Mouse (Mus musculus) liver, embryonic 14.5 days (tissue): Measurements from ENCODE around the gene Tatdn3. TPM values are rescaled to one million over a fixed set of nuclear protein-coding genes. Genes with fewer than 3 reads are reported as not detected.

Source experiments
- ATAC-seq: fragments of 200-750 bp; cut with Nextera tagmentation; 2 replicates; pipeline ENCODE4 v1.8.0; 2017; ENCODE audit warnings: moderate number of reproducible peaks, mild to moderate bottlenecking, moderate library complexity; ENCODE audit not compliant: insufficient read depth
- DNase-seq, 3 experiments: peaks; one replicate each; pipeline ENCODE4 v3.0.0-alpha.2; 2012 to 2013; ENCODE audit warnings: low read depth in 3 of 3, low spot score in 3 of 3
- H3K27ac ChIP-seq: fragments of 300-500 bp; sonication (generic); 2 replicates; pipeline ENCODE4 v1.5.1; 2014; ENCODE audit warnings: moderate library complexity, mild to moderate bottlenecking, control low read depth, inconsistent platforms
- H3K27me3 ChIP-seq: fragments of 300-500 bp; sonication (generic); 2 replicates; pipeline ENCODE4 v1.6.1; 2014; ENCODE audit warnings: mild to moderate bottlenecking, low read length, moderate library complexity; ENCODE audit not compliant: control insufficient read depth, insufficient read depth
- H3K36me3 ChIP-seq: fragments of 300-500 bp; sonication (generic); replicated peaks from 2 replicates; pipeline ENCODE4 v1.6.1; 2014; ENCODE audit warnings: low read depth; ENCODE audit not compliant: control insufficient read depth, insufficient read depth
- H3K4me1 ChIP-seq, 2 experiments: fragments of 200-500 bp in 1 of 2; fragments of 300-500 bp in 1 of 2; sonication (generic) in 1 of 2; replicated peaks; 2 replicates each; pipeline ENCODE4 v1.6.1; 2012 to 2014; ENCODE audit warnings: antibody characterized with exemption in 1 of 2, inconsistent platforms in 1 of 2, low read length in 1 of 2; ENCODE audit not compliant: control insufficient read depth in 2 of 2, insufficient read depth in 2 of 2
- H3K4me2 ChIP-seq: fragments of 300-500 bp; sonication (generic); 2 replicates; pipeline ENCODE4 v1.6.1; 2014; ENCODE audit warnings: low read depth, mild to moderate bottlenecking, control low read depth, moderate library complexity
- H3K4me3 ChIP-seq, 2 experiments: fragments of 200-500 bp in 1 of 2; fragments of 300-500 bp in 1 of 2; sonication (generic) in 1 of 2; 2 replicates each; pipeline ENCODE4 v1.5.1; 2012 to 2014; ENCODE audit warnings: low read depth in 2 of 2, low read length in 2 of 2, mild to moderate bottlenecking in 2 of 2, control low read depth in 1 of 2, inconsistent platforms in 1 of 2, moderate library complexity in 1 of 2; ENCODE audit not compliant: insufficient read depth in 1 of 2
- H3K9ac ChIP-seq: fragments of 300-500 bp; sonication (generic); replicated peaks from 2 replicates; pipeline ENCODE4 v1.6.1; 2014; ENCODE audit warnings: mild to moderate bottlenecking, control low read depth, moderate library complexity
- H3K9me3 ChIP-seq: fragments of 300-500 bp; sonication (generic); 2 replicates; pipeline ENCODE4 v1.6.1; 2016; ENCODE audit warnings: low read length, mixed read lengths; ENCODE audit not compliant: control insufficient read depth
- CTCF ChIP-seq: IDR thresholded peaks from 2 replicates; pipeline ENCODE4 v1.5.1; 2016; ENCODE audit warnings: antibody characterized with exemption, low read depth, control low read depth
- EP300 ChIP-seq: IDR thresholded peaks from 2 replicates; pipeline ENCODE4 v1.6.1; 2016; ENCODE audit warnings: antibody characterized with exemption, low read depth
- WGBS: fragments of 180-500 bp; shearing (Covaris S2); extraction: QIAGEN DNeasy Blood & Tissue Kit; methylation state at CpG from one replicate; pipeline ENCODE4 v1.1.7; 2014; ENCODE audit not compliant: insufficient replicate concordance; 5-methylcytosine and 5-hydroxymethylcytosine counted together
- polyA plus RNA-seq, 2 experiments: library from polyadenylated mRNA; depleted of rRNA in 1 of 2; stranded (reverse) in 1 of 2; unstranded in 1 of 2; fragments of >200 nt; fragmentation: Nextera tagmentation in 1 of 2; extraction: Ambion mirVana in 1 of 2; gene quantifications; 2 replicates each; pipeline versions ENCODE4 v1.2.1 to v1.2.3; 2012 to 2014

The Tatdn3 gene
- polyA plus RNA-seq, 2 experiments = 6.5 to 8.5 TPM

DNA sequence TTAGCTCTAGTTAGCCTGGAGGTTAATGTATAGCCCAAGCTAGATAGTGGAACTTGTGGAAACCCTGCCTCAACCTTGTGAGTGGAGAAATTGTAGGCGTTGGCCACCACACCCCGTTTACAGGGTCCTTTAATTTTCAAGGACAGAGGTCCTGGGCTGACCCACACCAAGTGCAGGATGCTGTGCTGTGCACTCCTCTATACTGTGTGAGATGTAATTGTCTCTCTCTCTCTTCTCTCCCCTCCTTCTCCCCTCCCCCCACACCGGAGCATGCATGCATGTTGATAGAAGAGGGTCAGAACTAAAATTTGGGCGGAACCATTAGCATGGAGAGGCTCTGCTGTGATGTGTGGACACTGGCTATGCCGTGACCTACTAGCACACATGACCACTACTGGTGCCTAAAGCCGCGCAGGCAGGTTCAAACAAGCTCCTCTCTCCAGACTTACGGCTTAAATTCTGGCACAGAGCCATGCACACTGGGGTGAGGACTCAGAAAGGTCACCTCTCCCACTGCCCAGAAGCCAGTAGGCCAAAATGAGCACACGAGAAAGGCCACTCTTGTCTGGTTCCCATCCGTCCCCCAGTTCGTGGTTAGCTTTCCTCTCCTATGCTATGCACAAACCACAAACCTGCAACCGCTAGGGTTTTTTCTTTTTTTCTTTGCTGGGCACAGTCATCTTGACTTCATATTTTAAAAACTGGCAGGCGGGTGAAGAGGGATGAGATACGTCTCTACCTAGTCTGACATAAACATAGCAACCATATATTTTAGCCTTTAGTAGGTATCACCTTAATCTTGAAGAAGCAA is 34.3 kb upstream of the Tatdn3 start:
- Histone ChIP-seq H3K27ac (no peak overlapping the region), H3K36me3 (no peaks in the 10 kb centered on the region), H3K9me3 (no peaks in the 10 kb centered on the region), H3K27me3 (peaks cover 44% of the 10 kb centered on the region), H3K9ac (no peak overlapping the region), H3K4me3 (no peak overlapping the region), H3K4me1 (no peaks in the 10 kb centered on the region), H3K4me2 (no peak overlapping the region)
- TF ChIP-seq EP300 = no peak
- TF ChIP-seq CTCF = no peak
- 30% methylated on average over 14 of the region's 14 CpGs for WGBS
- ATAC-seq (no peak), DNase-seq (no peak)

DNA sequence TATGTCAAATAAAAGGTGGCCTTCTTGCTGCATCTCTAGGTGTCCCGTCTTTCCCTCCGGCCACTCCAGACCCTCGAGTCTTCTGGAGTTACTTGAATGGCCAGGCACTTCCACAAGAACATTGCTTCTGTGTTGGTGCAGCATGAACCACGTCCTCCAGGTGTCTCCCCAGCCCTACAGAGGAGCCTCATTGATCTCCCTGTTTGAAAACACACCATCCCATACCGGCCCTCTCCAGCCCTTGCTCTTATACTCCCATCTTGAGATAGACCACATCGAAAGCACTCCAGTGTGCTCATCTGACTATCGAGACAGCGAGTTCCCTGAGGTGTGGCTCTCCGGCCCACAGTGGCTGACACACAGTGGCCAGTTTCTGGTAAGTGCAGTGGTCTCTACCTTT is 32.3 kb upstream of the Tatdn3 start:
- TF ChIP-seq CTCF (peak; percentile 45), EP300 (no peak)
- Histone ChIP-seq H3K27me3 (peaks cover 35% of the 10 kb centered on the region), H3K4me1 (no peaks in the 10 kb centered on the region), H3K27ac (no peak overlapping the region), H3K36me3 (no peaks in the 10 kb centered on the region), H3K9ac (no peak overlapping the region), H3K4me2 (no peak overlapping the region), H3K4me3 (no peak overlapping the region), H3K9me3 (no peaks in the 10 kb centered on the region)
- DNase-seq = no peak
- ATAC-seq = no peak
- WGBS = 46% methylated on average over 9 of the region's 9 CpGs

GRCm38 (mm10) chr1:191093578-191093977 is 30.8 kb upstream of the Tatdn3 start:
- Histone ChIP-seq H3K4me2 (no peak overlapping the region), H3K27ac (no peak overlapping the region), H3K4me3 (no peak overlapping the region), H3K4me1 (peaks cover 0 to 3% of the 10 kb centered on the region in 2 experiments; a peak in 2 of 4 replicates), H3K9me3 (no peaks in the 10 kb centered on the region), H3K9ac (no peak overlapping the region), H3K27me3 (peaks cover 21% of the 10 kb centered on the region), H3K36me3 (no peaks in the 10 kb centered on the region)
- TF ChIP-seq CTCF (no peak), EP300 (no peak)
- WGBS = 52% methylated on average over 5 of the region's 5 CpGs
- DNase-seq (no peak), ATAC-seq (no peak)

- Histone ChIP-seq H3K9ac (no peak overlapping the region), H3K27me3 (peaks cover 6% of the 10 kb centered on the region), H3K4me3 (no peak overlapping the region), H3K27ac (no peak overlapping the region), H3K9me3 (no peaks in the 10 kb centered on the region), H3K4me2 (no peak overlapping the region), H3K4me1 (peaks cover 0 to 7% of the 10 kb centered on the region in 2 experiments; a peak in 2 of 4 replicates), H3K36me3 (no peaks in the 10 kb centered on the region)
- ATAC-seq (no peak), DNase-seq (no peak)
- no peak for TF ChIP-seq CTCF
- no peak for TF ChIP-seq EP300
- WGBS = 61% methylated on average over 8 of the region's 8 CpGs
Observed at GRCm38 (mm10) chr1:191092050-191092449, 29.3 kb upstream of the Tatdn3 start.

DNA sequence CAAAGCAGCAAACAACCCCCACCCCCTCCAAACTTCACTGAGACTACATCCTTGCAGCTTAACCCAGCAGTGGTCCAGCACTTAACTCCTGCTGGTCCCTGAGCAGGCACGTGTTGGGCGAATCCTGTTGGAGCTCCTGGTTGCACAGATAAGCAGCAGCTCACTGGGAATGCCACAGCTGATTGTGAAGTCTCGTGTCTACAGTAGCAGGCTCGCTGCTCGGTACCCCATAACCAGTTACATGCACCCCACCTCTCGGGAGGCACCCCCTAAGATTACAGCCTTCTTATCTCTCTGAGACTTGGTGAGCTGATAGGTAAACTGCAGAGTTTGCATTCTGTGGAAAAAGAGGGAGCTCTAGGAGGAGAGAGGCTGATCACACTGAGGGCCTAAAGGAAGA is 26.6 kb upstream of the Tatdn3 start:
- H3K9me3 ChIP-seq = no peaks in the 10 kb centered on the region
- 20% methylated on average over 6 of the region's 6 CpGs for WGBS
- ATAC-seq = no peak
- peaks cover 6% of the 10 kb centered on the region for H3K36me3 ChIP-seq
- no peak overlapping the region for H3K4me2 ChIP-seq
- no peaks in the 10 kb centered on the region for H3K27me3 ChIP-seq
- TF ChIP-seq CTCF = no peak
- no peak for TF ChIP-seq EP300
- no peak overlapping the region for H3K27ac ChIP-seq
- no peak overlapping the region for H3K9ac ChIP-seq
- no peak for DNase-seq
- no peak overlapping the region for H3K4me3 ChIP-seq
- H3K4me1 ChIP-seq = peaks cover 0 to 7% of the 10 kb centered on the region in 2 experiments; a peak in 2 of 4 replicates
